Mouse (Mus musculus): ENCODE data around the gene Klf9. TPM values are rescaled to one million over a fixed set of nuclear protein-coding genes. Genes with fewer than 3 reads are reported as not detected.

The Klf9 gene
- polyA plus RNA-seq, 1 experiment from 2014 or later = 1.4 TPM

GRCm38 (mm10) chr19:23133427-23134094, 7.5 kb upstream of the Klf9 start:
- H3K4me3 ChIP-seq (replicated peaks) = peak overlapping the region; percentile 43; the same call in 1 of the 2 replicates

GRCm38 (mm10) chr19:23134095-23134440, 7.0 kb upstream of the Klf9 start:
- no peak overlapping the region for H3K27ac ChIP-seq
- H3K36me3 ChIP-seq (replicated peaks) = no peaks in the 10 kb centered on the region
- H3K4me1 ChIP-seq = peaks cover 36% of the 10 kb centered on the region
- no peak overlapping the region for H3K9ac ChIP-seq
- H3K9me3 ChIP-seq = no peaks in the 10 kb centered on the region
- 1% methylated on average over 14 of the region's 14 CpGs for WGBS
- peak overlapping the region; percentile 84 for H3K4me2 ChIP-seq
- peak overlapping the region; percentile 43 for H3K4me3 ChIP-seq (replicated peaks)
- peaks cover 68% of the 10 kb centered on the region for H3K27me3 ChIP-seq
- ATAC-seq (ENCODE audit: low FRiP score) = peak; percentile 19; the same call in 1 of the 2 replicates

More at GRCm38 (mm10) chr19:23133427-23134094, 7.5 kb upstream of the Klf9 start:
- H3K9me3 ChIP-seq = no peaks in the 10 kb centered on the region
- peak overlapping the region; percentile 84 for H3K4me2 ChIP-seq
- H3K27ac ChIP-seq = no peak overlapping the region
- H3K4me1 ChIP-seq = peaks cover 36% of the 10 kb centered on the region
- ATAC-seq (ENCODE audit: low FRiP score) = 0 out of 2 replicates have a peak, but pooled peaks have one; percentile 7
- H3K9ac ChIP-seq = no peak overlapping the region
- peaks cover 68% of the 10 kb centered on the region for H3K27me3 ChIP-seq
- no peaks in the 10 kb centered on the region for H3K36me3 ChIP-seq (replicated peaks)
- 4% methylated on average over 9 of the region's 9 CpGs for WGBS

DNA sequence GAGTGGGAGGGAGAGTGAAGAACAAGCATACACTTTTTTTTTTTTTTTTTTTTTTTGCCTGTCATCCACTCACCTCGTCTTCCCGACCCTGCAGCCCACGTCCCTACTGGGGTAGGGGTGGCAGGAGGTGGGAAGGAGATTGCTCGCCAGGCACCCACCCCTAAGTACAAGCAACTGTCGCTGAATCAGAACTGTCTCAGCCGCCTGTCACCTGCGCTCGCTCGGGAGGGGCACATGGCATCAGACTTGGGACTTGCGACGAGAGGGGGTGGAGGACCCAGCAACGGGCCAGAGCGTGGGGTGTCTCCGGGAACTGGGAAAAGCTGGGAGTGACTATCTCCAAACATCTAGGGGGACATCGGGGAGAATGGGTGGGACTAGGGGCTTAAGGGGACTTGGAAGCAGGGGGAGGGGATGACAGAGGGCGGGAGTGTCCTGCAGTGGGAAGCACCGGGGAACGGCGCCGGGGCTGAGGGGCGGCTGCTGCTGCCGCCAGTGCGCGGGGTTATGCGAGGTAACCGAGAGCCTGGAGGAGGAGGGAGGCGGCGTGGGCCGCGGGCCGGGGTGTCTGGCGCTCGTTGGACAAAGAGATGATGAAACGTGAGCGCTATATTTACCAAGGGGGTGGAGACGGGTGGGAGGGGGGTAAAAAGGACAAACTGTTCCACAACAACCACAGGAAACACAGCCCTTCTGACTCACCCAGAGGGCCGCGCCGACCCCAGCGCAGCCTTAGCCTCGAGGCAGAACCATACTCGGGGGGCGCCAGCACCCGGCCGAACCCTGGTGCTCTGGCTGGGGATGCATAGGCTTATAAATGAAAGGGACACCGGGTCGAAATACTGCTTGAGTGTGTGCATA, 6.4 kb upstream of the Klf9 start:
- H3K36me3 ChIP-seq (replicated peaks) = no peaks in the 10 kb centered on the region
- no peak overlapping the region for H3K27ac ChIP-seq
- peak overlapping the region; percentile 54 for H3K9ac ChIP-seq
- peak overlapping the region; percentile 43 for H3K4me3 ChIP-seq (replicated peaks)
- H3K9me3 ChIP-seq = no peaks in the 10 kb centered on the region
- H3K27me3 ChIP-seq = peaks cover 72% of the 10 kb centered on the region
- WGBS = 1% methylated on average over 45 of the region's 47 CpGs
- H3K4me1 ChIP-seq = peaks cover 36% of the 10 kb centered on the region
- peak overlapping the region; percentile 84 for H3K4me2 ChIP-seq
- peak; percentile 42 for ATAC-seq (ENCODE audit: low FRiP score)

DNA sequence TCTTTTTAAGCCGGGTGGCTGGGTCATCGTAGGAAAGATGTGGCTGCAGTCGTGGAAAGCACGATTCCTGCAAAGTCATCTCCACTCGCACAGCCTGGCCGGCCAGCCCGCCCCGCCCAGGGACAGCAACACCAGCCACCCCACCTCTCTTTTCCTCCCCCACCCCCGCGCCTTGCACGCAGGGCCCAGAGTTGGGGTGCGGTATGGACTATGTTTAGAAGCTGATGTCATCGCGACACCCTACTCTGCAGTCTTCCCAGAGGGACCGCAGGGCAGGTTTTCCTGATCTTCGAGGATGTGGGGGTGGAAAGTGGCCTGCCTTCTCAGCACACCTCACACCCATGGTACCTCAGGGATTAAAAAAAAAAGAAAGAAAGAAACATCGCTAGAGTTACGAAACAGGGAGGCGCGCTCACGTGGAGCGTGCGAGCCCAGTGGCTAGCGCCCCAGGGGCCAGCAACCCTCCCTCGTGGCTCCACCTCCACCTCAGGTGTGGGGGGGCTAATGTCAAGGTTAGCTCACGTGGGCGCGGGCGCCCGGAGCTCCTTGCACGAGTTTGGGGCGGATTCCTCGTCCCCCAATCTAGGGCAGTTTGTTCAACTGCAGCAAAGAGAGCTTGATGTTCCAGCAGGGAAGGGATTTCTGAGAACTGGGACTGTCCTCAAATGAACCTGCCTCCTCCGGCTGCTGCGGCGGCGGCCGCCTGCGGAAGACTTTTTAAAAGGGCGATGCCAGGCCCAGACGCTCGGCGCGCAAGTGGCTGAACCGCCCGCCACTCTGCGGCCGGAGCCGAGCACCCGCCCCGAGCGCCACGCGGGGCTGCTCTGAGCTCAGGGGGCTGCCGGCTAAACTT, 5.5 kb upstream of the Klf9 start:
- H3K27ac ChIP-seq = 0 out of 2 replicates have a peak overlapping the region, but pooled peaks have one; percentile 46

DNA sequence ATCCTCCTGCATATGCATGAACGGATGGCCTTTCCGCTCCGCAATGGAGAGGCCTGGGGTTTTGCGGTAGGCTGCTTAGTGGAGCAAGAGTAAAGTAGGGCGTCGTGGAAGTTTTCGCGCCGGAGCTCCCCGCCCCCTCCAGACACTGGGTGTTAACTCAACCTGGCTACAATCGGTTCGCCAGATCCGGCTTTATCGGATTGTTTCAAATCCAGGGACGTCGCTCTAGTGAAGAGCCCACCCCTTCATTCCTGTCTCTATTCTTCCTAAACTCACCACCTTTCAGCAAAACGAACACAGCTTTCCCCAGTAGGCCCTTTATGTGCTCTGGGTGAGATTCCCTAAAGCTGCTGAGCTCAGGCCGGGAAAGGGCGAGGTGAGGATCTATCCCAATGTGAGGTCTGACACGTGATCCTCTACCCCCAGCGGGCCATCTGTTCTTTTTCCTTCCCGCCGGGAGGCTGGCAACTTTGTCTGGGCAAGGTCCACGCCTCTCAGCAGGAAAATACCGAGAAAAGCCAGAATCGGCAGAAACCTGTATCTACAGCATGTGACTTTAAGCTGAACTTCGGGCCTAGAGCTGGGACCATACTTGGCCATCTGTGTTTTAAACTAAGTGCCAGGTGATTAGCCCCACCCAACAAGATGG, 4.7 kb upstream of the Klf9 start:
- 0 out of 2 replicates have a peak overlapping the region, but pooled peaks have one; percentile 46 for H3K27ac ChIP-seq
- H3K9ac ChIP-seq = peak overlapping the region; percentile 40; the same call in 1 of the 2 replicates
- peaks cover 36% of the 10 kb centered on the region for H3K4me1 ChIP-seq
- H3K4me2 ChIP-seq = peak overlapping the region; percentile 84
- H3K27me3 ChIP-seq = peaks cover 73% of the 10 kb centered on the region
- no peaks in the 10 kb centered on the region for H3K9me3 ChIP-seq
- ATAC-seq (ENCODE audit: low FRiP score) = no peak
- H3K4me3 ChIP-seq (replicated peaks) = peak overlapping the region; percentile 43
- WGBS = 1% methylated on average over 27 of the region's 27 CpGs
- H3K36me3 ChIP-seq (replicated peaks) = no peaks in the 10 kb centered on the region

More for the DNA sequence above, 5.5 kb upstream of the Klf9 start:
- peak; percentile 69 for ATAC-seq (ENCODE audit: low FRiP score)
- H3K4me3 ChIP-seq (replicated peaks) = peak overlapping the region; percentile 43
- no peaks in the 10 kb centered on the region for H3K36me3 ChIP-seq (replicated peaks)
- H3K4me2 ChIP-seq = peak overlapping the region; percentile 84
- H3K9ac ChIP-seq = peak overlapping the region; percentile 54
- H3K9me3 ChIP-seq = no peaks in the 10 kb centered on the region
- WGBS = under 1% methylated on average over 55 of the region's 55 CpGs
- H3K4me1 ChIP-seq = peaks cover 36% of the 10 kb centered on the region
- peaks cover 74% of the 10 kb centered on the region for H3K27me3 ChIP-seq

DNA sequence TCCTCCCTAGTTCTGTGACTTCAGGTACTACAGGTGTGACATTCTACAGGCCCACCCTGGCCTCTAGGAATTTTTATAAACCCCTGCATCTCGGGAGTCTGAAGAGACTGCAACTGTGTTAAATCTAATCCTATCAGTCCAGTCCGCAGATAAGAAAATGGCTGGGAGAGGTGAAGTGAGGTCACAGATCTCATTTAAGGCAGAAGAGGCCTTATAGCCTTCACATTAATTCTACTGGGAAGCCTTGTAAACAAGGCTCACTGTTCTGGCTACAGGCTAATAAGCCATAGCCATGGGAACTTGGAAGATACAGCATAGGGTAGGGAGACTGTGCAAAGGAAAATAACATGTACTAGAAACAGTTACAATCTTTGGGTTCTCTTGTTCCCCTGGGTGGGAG, 3.7 kb upstream of the Klf9 start:
- WGBS = 44% methylated on average over 2 of the region's 2 CpGs
- H3K4me2 ChIP-seq = no peak overlapping the region
- H3K27me3 ChIP-seq = peaks cover 73% of the 10 kb centered on the region

GRCm38 (mm10) chr19:23139756-23140470, 1.1 kb upstream of the Klf9 start:
- H3K9ac ChIP-seq = no peak overlapping the region
- H3K27me3 ChIP-seq = peaks cover 70% of the 10 kb centered on the region
- WGBS = 51% methylated on average over 12 of the region's 12 CpGs
- H3K9me3 ChIP-seq = no peaks in the 10 kb centered on the region
- peak overlapping the region; percentile 90 for H3K4me2 ChIP-seq
- no peaks in the 10 kb centered on the region for H3K36me3 ChIP-seq (replicated peaks)
- ATAC-seq (ENCODE audit: low FRiP score) = no peak
- no peak overlapping the region for H3K27ac ChIP-seq
- H3K4me1 ChIP-seq = peaks cover 34% of the 10 kb centered on the region
- H3K4me3 ChIP-seq (replicated peaks) = peak overlapping the region; percentile 53

More for the DNA sequence above, 3.7 kb upstream of the Klf9 start:
- no peak overlapping the region for H3K9ac ChIP-seq
- no peaks in the 10 kb centered on the region for H3K36me3 ChIP-seq (replicated peaks)
- H3K4me1 ChIP-seq = peaks cover 44% of the 10 kb centered on the region
- no peak for ATAC-seq (ENCODE audit: low FRiP score)
- no peak overlapping the region for H3K4me3 ChIP-seq (replicated peaks)
- no peak overlapping the region for H3K27ac ChIP-seq
- H3K9me3 ChIP-seq = no peaks in the 10 kb centered on the region

DNA sequence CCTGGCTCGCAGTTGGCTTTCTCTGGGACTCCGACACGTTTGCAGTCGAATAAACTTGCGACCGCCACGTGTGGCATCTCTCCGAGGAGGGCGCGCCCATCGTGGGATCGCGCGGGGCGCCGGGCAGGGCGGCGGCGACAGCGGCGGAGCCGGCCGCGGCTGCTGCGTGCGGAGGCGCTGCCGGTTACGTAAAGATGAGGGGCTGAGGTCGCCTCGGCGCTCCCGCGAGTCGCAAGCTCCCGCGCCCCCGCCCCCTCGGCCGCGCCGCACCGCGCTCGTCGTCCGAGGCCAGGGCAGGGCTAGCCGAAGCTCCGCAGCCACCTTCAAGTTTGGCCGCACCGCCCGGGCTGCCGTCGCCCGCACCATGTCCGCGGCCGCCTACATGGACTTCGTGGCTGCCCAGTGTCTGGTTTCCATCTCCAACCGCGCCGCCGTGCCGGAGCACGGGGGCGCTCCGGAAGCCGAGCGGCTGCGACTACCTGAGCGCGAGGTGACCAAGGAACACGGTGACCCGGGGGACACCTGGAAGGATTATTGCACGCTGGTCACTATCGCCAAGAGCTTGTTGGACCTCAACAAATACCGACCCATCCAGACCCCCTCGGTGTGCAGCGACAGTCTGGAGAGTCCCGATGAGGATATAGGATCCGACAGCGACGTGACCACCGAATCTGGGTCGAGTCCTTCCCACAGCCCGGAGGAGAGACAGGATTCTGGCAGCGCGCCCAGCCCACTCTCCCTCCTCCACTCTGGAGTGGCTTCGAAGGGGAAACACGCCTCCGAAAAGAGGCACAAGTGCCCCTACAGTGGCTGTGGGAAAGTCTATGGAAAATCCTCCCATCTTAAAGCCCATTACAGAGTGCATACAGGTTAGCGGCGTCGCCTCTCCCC, 610 bp downstream of the Klf9 start:
- H3K4me1 ChIP-seq = peaks cover 17% of the 10 kb centered on the region
- ATAC-seq (ENCODE audit: low FRiP score) = peak; percentile 33
- WGBS = under 1% methylated on average over 82 of the region's 94 CpGs
- H3K27ac ChIP-seq = peak overlapping the region; percentile 57; the same call in 1 of the 2 replicates
- H3K9me3 ChIP-seq = no peaks in the 10 kb centered on the region
- H3K27me3 ChIP-seq = peaks cover 53% of the 10 kb centered on the region
- H3K36me3 ChIP-seq (replicated peaks) = no peaks in the 10 kb centered on the region
- peak overlapping the region; percentile 54 for H3K9ac ChIP-seq
- H3K4me3 ChIP-seq (replicated peaks) = peak overlapping the region; percentile 53
- H3K4me2 ChIP-seq = peak overlapping the region; percentile 90

GRCm38 (mm10) chr19:23142427-23143073, 1.5 kb downstream of the Klf9 start:
- ATAC-seq (ENCODE audit: low FRiP score) = no peak
- H3K36me3 ChIP-seq (replicated peaks) = no peaks in the 10 kb centered on the region
- H3K27ac ChIP-seq = no peak overlapping the region
- H3K4me1 ChIP-seq = peaks cover 15% of the 10 kb centered on the region
- peak overlapping the region; percentile 54 for H3K9ac ChIP-seq
- peaks cover 44% of the 10 kb centered on the region for H3K27me3 ChIP-seq
- H3K4me3 ChIP-seq (replicated peaks) = peak overlapping the region; percentile 53
- peak overlapping the region; percentile 90 for H3K4me2 ChIP-seq
- no peaks in the 10 kb centered on the region for H3K9me3 ChIP-seq
- whole genome bisulfite sequencing = 3% methylated on average over 27 of the region's 28 CpGs

DNA sequence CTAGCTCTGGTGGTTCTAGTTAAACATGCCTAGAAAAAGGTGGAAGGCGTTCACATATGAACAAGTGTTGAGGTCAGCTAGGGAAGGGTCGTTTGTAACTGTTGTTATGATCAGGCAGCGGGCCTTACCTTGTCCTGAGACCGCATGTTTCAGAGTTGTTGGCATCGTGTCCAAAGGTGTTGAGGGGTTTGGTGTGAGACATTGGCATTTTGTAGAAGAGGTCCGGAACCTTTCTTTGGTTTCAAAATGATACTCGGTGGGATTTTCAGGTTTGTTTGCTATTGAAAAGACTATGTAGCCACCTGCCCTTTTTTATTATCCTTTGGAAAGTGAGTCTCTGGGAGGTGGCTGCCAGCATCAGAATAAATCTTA, 2.0 kb downstream of the Klf9 start:
- ATAC-seq (ENCODE audit: low FRiP score) = no peak
- H3K9me3 ChIP-seq = no peaks in the 10 kb centered on the region
- H3K36me3 ChIP-seq (replicated peaks) = no peaks in the 10 kb centered on the region
- peaks cover 41% of the 10 kb centered on the region for H3K27me3 ChIP-seq
- peak overlapping the region; percentile 1; the same call in 1 of the 2 replicates for H3K4me3 ChIP-seq (replicated peaks)
- H3K27ac ChIP-seq = no peak overlapping the region
- WGBS = 59% methylated on average over 7 of the region's 7 CpGs
- H3K4me2 ChIP-seq = peak overlapping the region; percentile 90; the same call in 1 of the 2 replicates
- H3K4me1 ChIP-seq = peaks cover 15% of the 10 kb centered on the region
- no peak overlapping the region for H3K9ac ChIP-seq
